Mouse (Mus musculus) activated CD4-positive, CD25-positive, alpha-beta regulatory T cell (primary cell): ENCODE data around the gene Rab5a. TPM values are rescaled to one million over a fixed set of nuclear protein-coding genes. Genes with fewer than 3 reads are reported as not detected.

ENCODE experiments used
- polyA plus RNA-seq, 2 experiments: library from polyadenylated mRNA; unstranded; fragments of 100-300 nt; shearing (Covaris generic); gene quantifications; one replicate each; pipeline ENCODE4 v1.2.1; 2017

The Rab5a gene
- polyA plus RNA-seq, result 100 to 1,000 TPM in 1 of 2 experiments, 10 to 100 TPM in 1; 96.9 to 124 TPM

DNA sequence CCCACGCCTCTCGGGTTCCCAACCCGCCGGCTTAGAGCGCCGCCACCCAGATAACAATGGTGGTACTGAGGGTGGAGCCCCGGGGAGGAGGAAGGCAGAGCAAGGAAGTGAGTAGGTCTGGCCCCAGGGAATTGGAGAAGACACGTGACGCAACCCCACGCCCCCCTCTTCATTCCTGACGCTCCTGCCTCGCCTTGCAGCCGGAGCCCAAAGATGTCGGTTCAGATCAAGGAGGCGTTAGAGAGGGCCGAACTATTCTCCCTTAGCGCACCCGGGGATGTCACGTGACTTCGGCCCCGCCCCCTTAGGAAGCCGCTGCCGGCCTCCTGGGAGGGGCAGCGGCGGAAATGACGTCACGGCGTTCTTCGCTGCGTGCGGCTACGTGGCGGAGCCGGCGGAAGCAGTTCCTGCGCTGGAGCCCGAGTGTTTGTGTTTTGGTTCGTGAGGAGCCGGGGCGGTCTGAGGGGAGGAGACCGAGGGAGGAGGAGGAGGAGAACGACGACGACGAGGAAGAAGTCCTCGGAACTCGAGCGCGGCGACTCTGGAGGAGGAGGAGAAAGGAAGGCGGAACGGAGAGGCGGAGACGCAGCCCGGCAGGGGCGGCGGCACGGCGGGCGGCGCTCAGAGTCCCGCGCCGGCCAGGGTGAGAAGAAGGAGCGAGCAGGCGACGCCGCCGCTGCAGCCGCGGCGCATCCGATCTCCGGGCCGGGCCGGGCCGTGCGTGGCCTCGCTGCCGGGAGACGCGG lies at the start of gene Rab5a:
Gene Rab5a (plus strand): TSS at position 377 of the 746 bp plus-strand sequence.

DNA sequence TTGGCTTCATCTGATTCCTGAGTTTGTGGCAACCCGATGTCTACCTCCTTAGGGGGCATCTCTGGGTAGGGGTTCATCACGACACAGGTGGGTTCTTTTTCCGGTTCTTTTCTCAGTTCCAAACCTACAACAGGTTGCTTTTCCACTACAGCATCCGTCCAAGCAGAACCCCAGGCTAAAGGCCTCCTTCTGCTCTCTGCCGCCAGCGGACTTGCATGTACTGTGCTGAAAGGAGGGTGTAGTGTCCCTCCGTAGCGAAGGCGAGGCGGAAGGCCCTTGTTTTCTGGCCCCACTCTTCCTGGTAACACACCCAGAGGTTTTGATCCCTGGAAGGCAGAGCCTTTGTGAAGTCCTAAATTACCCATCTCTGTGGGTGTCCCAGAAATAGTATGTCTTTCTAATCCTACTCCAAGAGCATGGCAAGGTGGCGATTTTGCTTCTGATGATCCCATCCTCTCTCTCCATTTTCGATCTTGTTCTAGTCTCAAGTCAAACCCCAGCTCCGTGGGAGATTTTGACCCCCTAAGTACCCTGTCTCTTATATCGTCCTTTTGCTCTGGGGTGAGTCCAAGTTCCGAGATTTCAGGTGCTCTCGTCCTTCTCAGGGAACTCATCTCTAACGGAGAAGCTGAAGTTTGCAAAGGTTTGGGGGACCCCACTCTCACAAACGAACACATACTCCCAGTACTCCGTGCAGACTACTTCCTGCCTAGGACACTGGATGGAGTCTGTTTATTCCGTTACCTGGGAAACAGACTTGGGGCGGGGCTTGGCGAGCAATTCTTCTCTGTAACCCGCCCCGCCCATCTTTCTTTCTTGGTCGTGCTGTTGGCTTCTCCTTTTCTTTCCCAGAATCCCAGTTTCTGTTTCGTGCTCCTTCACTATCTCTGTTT lies 16.2 kb upstream of the Rab5a start, which contains the start of gene Efhb:
Gene Efhb (minus strand): TSS at position 719 of the 893 bp plus-strand sequence.

DNA sequence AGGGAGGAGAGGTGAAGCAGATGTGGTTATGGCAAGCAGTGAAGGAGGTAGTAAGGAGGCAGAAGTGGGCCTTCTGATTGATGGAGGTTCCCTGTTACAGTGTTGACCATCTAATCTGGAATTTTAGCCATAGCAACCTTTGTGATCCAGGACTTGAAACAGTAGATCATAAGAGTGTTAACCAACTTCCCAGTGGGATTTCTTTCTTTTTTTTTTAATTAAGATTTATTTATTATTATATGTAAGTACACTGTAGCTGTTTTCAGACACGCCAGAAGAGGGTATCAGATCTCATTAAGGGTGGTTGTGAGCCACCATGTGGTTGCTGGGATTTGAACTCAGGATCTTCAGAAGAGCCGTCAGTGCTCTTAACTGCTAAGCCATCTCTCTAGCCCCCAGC lies 60.3 kb downstream of the Rab5a start, which contains the start of gene Pp2d1:
Gene Pp2d1 (minus strand): TSS at position 101 of the 400 bp plus-strand sequence.

Other genes starting within 250 kb of the Rab5a start
- gene Efhb, start 15.9 kb upstream of the Rab5a start, polyA plus RNA-seq, result under 1 TPM; 0.06 to 0.08 TPM
- 1 to 10 TPM in 1 of 2 experiments, under 1 TPM in 1; 0.24 to 1.1 TPM for gene Pp2d1, start 60.2 kb downstream of the Rab5a start, polyA plus RNA-seq
- gene Kat2b, start 87.6 kb downstream of the Rab5a start, polyA plus RNA-seq, result 10 to 100 TPM; 32.7 to 55.7 TPM
- 1 to 10 TPM; 4.5 to 6.4 TPM for gene Sgo1, start 210.1 kb downstream of the Rab5a start, polyA plus RNA-seq